Mouse (Mus musculus): ENCODE data around the gene 1700088E04Rik.
A peak's percentile ranks its signal among the peaks of the same experiment; 100 is the strongest.

The 1700088E04Rik gene

DNA sequence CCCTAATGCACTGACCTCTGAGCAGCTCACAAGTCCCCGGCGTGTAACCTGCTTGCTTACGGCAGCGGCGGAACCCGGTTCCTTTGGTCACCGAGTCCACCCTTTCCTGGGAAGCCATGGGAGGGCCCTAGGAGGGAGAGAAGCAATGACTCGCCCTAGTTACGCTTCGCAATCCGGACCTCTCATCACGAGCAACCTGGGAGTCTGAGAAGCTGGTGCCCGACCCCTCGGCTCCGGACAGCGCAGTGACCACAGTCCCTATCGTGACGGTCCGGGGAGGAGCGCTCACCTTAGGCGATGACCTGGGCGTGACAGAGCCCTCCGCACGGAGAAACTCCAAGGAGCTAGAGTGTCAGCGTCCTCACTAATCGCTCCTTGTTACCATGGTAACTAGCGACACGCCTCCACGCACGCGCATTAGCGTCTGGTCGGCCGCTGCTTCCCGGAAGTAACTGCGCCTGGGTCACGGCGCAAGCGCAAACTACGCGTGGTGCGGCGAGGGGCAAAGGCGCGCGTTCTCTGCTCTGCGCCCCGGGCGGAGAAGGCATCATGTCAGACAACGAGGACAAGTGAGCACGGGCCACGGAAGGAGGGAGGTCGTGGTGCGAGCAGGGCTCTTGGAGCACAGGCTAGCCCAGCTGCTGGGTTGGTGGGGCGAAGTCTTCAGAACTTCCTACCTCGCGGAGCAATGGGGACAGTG lies at the start of gene 1700088E04Rik, which contains the start of gene Polr2f:
Gene 1700088E04Rik (minus strand): TSS at position 388 of the 700 bp plus-strand sequence.
Gene Polr2f (plus strand): TSS at position 144 of the 700 bp plus-strand sequence.
- DNase-seq (ENCODE audit: low spot score), result peak; percentile 97

DNA sequence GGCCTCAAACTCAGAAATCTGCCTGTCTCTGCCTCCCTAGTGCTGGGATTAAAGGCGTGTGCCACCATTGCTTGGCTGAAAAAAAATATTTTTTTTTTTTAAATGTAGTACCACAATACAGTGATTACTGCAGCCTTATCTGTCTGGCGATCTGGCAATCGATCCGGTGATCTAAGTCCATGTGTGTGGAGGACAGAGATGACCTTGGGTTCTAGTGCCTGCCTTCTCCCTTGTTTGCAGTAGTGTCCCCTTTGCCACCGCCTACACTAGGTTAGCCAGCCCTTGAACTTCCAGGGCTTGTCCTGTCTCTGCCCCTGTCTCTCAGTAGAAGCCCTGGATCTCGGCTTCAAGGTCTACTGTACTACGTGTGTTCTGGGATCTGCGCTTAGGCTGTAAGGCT lies 46.8 kb upstream of the 1700088E04Rik start:
- DNase-seq (ENCODE audit: low spot score), result no peak

DNA sequence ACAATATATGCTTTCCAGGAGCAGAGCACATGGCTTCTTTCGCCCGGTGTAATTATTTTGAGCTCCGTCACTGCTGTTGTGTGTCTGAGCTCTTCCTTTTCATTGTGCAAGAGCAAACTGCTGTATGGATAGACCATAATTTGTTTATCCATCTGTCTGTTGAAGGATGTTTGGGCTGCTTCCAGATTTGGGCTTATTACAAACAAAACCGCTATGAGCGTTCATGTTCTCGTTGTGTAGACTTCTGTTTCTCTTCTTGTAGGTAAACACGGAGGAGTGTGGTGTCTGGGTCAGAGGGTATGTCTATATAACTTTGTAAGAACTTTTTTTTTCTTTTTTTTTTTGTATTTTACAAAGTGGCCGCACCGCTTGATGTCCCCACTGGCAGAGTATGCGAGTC lies 44.2 kb upstream of the 1700088E04Rik start:
- DNase-seq (ENCODE audit: low spot score), result no peak

DNA sequence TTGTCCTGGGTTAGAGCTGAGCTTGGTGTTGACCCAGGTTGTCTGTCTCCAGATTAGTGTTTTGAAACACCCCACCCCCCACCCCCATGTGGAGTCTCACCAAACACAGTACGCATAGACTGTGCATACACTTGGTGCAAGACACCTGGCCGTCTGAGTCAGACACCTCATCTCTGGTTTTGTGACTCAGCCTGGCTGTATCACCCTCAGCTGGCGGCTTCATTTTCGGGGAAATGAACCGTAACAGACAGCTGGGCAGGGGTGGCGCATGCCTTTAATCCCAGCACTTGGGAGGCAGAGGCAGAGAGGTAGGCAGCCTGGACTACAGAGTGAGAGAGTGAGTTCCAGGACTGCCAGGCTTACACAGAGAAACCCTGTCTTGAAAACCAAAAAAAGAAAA lies 35.9 kb upstream of the 1700088E04Rik start:
- no peak for DNase-seq (ENCODE audit: low spot score)

DNA sequence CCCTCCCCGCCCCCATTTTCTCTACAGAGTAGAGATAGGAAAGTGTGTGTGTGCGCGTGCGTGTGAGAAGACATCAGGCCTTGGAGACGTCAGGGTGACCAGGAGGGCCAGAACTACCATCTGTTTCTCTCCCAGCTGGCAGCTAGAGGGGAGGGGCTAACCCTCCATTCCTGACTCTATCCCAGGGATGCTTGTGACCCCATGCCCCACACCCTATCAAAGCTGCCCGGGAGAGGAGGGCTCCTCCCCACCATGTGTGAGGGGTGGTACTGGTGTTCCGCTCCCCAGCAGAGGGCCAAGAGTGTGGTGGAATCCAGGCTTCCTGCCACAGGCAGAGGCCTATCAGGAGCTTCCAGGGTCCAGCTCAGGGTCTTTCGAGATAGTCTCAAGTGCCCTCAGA lies 25.7 kb upstream of the 1700088E04Rik start:
- no peak for DNase-seq (ENCODE audit: low spot score)

DNA sequence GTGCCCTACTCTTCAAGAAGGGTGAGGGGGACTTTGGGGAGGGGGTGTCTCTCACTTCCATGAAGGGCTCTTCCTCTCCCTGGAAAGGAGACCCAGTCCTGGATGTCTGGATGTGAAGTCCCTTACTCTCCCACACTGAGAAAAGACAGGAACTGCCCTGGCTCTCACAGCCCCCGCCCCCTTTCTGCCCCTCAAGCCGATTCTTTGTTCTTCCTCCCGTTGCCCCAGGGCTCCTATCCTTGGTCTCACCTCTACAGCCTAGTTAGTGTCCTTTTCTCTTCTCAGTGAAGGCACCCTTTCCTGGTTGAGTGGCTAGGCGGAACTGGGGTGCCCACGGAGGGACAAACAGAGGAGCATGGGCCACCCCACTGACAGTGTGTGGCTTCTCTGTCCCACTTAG lies 24.1 kb upstream of the 1700088E04Rik start, which contains the start of gene Sox10:
Gene Sox10 (minus strand): TSS at position 101 of the 400 bp plus-strand sequence.
- no peak for DNase-seq (ENCODE audit: low spot score)

DNA sequence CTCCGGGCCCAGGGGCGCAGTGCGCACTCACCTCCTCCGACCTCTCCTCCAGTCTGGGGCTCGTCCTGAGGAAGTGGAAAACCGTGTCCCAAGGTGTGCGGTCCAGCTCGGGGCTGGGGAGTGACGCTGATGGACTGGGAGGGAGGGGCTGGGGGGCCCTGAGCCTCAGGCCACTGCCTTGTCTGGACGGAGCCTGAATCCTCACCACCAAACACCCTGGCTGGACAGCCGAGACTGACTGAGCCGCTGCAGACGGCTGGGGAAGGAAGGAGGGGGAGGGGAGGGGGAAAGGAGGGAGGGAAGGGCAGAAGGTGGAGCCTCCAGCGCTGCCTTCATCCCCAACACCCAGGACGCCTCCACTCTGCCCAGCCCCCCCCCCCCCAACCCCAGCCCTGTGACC lies 23.2 kb upstream of the 1700088E04Rik start:
- DNase-seq (ENCODE audit: low spot score), result no peak

DNA sequence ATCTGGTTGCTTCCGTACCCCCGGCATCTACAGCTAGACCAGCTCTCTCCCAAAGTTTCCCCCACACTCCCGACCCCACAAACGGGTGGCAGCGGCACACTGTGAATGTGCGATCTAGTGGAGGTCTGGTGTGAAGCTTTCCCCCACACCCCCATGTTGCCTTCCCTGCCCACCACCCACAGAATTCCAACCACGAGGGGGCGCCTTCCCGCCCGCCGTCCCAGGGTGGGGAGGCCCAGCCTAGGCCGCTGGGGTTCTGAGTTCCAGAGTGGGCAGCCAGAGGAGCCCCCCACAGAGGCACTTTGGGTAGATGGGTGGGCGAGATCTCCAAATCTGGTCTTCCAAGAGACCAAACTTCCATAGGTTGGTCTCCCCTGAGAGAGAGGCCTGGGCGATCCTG lies 21.8 kb upstream of the 1700088E04Rik start:
- DNase-seq (ENCODE audit: low spot score), result no peak

DNA sequence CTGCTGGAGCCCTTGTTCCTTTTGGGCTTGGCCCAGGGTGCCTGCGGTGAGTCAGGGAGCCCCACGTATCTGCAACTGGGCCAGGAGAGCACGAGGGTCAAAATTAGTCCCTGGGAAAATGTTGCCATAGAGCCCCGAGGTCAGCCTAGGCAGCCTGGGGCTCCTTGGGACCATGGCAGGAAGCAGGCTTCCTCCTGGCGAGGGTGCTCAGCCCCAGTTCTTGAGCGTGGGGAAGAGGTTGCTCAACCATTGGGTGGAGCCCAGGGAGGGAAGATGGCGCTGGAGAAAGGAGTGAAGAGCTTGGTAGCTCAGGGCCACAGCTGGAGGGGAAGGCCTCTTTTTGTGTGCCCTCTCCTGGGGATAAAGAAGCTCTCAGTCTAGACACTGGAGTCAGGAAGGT lies 21.2 kb upstream of the 1700088E04Rik start:
- DNase-seq (ENCODE audit: low spot score), result no peak

DNA sequence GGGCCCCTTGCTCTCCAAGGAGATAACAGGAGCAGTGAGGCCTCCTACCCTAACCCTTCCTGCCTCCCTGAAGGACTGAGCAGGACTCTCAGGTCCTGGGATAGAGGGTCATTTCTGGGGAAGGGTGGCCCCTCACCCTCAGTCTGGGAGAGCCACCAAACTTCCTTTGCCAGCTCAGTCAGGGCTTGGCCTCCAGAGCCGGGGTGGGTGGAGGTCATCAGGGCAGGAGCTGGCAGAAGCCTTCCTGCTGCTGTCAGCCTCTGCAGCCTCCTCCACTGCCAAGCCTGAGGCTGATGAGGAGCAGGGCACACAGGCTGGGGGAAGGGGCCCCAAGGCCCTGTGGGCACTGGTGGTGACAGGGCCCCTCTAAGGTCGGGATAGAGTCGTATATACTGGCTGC lies 14.5 kb upstream of the 1700088E04Rik start:
- DNase-seq (ENCODE audit: low spot score), result no peak

DNA sequence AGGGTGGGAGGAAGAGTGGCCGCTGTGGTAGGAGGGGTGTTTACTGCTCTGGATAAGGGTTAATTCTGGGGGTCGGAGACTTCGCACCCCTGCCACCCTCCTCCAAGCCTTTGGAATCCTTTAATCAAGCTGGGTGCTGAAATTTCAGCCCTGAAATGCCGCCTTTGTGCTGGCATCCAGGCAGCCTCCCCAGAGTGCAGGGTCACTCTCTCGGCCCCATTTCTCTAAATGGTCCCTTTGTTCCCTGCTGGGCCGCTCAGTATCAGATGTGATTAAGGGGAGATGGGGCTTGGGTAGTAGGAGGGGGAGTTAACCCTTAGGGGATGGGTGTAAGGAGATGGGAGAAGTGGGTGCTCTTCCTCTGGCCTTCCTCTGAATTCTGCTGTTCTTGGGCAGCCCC lies 11.7 kb upstream of the 1700088E04Rik start:
- DNase-seq (ENCODE audit: low spot score), result no peak

DNA sequence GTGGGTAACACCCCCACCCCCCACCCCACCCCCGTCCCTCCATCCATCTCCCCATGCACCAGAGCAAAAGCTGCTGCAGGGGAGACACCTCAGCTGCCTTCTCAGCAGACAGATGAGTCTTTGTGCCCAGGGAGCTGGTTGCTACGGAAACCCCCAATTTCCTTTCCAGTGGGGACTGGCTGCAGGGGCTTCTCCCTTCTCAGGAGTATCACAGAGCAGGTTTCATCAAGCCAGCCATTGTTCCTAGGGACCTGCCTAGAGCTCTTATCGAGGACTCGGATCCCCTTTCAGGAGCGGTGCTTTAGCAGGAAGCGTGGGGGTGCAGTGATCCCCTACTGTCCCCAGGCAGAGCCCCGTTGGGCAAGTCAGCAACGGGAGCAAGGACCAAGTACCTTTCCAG lies 10.8 kb upstream of the 1700088E04Rik start:
- DNase-seq (ENCODE audit: low spot score), result no peak

DNA sequence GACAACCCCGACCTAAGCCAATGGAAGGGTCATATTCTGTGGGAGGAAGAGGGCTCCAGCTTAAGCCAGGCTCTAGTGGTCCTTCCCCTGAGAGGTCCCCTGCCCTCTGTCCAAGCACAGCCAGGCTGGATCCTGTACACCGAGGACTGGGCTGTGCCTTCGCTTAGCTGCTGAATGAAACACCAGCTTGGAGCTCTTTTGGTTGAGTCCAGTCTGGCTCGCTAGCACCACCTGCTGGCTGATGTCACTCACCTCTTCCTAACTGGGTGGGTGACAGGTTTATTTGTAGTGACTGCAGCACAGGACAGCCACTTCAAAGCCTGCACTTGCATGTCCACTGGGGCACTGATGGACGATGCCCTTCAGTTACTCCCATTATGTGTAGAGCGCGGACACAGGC lies 7.5 kb upstream of the 1700088E04Rik start:
- peak; percentile 86 for DNase-seq (ENCODE audit: low spot score)

DNA sequence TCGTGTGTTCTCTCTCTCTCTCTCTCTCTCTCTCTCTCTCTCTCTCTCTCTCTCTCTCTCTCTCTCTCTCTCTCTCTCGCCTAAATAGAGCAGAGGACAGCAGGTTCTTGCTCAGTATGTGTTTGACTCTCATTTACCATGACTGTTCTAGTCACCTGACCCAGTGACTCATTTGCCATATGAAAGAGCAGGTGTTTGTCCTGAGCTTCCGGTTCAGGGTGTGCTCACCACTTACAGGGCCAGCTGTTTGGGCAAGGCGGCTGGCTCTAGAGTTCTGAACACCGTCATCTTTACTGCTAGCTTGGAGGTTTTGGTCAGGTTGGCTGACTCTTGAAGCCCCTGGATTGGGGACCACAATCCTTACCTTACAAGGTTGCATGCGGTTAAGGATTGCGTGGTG lies 4.5 kb upstream of the 1700088E04Rik start:
- DNase-seq (ENCODE audit: low spot score), result no peak

DNA sequence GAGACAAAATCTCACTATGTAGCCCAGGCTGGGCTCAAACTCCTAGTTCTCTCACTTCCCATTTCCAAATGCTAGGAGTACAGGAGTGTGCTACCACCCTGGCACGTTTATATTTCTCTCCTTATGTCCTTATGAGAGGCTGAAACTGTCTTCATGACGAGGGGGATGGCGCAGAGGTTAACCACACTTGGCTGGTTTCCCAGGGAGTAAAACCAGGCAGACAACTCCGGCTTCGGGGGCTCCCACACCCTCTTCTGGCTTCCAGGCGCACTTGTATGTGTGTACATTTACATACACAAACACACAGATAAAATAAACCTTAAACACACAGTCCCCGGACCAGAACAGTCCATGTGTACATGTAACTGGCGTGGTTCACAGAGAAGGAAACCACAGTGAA lies 3.0 kb upstream of the 1700088E04Rik start:
- no peak for DNase-seq (ENCODE audit: low spot score)

DNA sequence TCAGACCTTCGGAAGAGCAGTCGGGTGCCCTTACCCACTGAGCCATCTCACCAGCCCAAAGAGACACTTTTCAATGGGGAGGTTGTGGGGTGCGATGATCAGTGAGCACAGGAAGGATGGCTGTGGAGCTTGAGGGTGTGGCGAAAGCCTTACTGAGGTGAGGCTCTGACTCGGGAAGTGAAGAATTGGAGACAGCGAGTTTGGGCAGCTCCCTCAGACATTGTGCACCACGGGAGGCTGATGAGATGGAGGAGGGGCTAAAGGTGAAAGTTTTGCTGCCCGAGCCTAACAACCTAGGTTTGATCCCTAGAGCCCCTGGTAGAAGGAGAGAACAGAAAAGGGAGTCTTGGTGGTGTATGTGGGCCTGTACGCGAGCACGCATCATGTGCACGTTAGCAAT lies 2.3 kb upstream of the 1700088E04Rik start:
- no peak for DNase-seq (ENCODE audit: low spot score)

DNA sequence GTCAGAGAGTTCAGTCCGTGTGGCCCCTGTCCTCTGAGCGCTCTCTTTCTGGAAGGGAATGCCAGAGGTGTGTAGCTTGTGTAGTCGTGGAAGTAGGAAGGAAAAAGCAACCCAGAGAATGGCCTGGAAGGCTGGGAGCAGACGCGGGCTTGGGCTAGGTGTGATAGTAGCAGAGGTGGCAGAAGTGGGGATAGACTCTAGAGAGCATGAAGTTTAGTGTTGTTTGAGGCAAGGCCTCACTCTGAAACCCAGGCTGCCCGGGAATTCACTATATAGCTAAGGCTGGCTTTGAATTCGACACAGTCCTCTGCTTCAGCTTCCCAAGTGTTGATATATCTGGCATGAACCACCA lies 489 bp upstream of the 1700088E04Rik start:
- DNase-seq (ENCODE audit: low spot score), result no peak

DNA sequence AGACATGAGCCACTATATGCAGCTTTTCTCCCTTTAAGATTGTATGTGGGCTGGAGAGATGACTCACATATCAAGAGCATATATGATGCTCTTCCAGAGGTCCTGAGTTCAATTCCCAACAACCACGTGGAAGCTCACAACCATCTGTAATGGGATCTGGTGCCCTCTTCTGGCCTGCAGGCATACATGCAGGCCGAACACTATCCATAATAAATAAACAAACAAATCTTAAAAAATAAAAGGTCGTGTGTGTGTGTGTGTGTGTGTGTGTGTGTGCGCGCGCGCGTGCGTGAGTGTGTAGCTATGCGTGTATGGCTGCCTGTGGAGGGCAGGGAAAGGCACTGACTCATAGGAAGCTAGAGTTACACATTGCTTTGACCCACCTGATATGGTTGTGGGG lies 1.4 kb downstream of the 1700088E04Rik start:
- no peak for DNase-seq (ENCODE audit: low spot score)

DNA sequence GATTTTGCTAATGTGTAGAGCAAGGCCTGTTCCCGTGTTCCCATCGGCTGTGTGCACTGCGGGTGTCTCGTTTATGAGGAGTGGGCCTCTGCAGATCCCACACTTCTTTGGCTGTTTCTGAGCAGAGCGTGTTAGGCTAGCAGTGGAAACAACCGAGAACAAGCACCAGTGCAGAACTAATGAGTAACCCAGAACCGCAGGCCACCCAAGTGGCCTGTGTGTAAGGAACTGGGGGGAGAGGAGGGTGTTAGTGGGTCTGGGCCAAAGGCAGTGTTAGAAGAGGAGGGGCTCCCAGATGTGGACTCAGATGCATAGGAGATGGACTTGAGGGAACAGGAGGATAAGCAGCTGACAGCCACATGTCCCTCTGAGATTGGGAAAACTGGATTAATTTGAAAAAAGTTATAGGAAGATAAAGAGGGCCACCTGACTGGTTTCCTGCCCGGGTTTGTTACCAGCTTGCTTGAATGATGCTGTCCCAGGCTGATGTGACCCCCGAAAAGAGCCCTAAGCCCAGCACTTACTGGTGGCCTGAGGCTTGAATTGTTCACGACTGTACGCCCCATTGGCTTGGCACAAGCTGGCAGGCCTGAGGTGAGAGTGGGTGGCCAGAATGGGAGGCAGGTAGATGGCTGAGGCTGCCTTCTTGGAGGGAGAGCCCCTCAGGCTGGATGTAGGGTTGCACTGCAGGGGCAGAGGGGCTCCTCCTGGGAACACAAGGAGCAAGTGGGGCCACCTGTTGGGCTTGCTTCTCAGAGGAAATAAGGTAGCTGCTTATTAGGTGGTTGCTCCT lies 5.1 kb downstream of the 1700088E04Rik start:
- no peak for DNase-seq (ENCODE audit: low spot score)

DNA sequence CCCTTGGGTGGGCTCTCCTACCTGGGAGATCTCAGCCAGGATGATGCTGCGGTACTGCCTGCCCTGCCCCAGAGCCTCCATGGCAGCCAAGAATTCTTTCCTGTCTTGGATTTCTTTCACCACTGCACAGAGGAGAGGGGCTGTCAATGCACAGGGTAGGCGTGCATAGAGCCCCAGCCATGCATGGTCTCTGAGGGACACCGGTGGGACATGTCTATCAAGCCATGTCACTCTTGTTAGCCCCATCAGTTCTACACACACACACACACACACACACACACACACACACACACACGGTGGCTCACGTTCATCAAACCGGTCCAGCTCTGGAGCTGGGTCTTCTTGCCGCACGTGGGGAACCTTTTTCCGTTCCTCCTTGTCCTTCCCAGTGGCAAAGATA lies 5.7 kb downstream of the 1700088E04Rik start:
- DNase-seq (ENCODE audit: low spot score), result no peak

DNA sequence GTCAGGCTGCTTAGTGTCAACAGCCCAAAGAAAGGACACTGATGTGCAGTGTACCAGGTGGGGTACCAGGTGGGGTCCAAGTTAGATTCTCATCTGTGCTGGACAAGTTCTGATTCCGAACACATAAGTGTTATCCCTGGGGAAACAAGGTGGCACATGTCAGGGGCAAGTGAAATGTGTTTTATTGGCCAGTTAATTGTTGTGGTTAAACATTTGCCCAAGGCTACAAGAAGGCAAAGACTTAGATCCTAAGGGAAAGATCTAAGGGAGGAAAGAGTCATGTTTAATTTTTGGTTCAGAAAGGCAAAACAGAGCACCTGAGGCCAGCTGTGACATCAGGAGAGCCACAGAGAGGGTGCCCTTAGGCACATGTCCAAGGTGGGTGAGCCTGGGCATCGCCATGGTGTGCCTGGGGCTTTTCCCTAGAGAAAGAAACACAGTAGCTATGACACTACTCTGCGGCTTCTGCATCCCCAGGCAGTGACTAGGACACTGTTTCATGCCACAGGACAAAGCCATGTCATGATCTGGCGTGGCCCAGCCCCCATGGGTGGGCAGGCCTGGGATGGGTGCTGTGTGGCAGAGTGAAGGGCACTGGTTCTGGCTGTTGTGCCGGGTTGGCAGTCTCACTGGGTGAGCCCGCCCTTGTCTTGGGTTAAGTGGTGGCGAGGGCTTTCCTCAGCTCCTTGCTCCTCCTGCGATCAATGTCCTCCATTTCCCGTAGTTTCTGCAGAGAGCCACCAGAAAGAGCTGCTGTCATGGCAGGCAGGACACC lies 6.4 kb downstream of the 1700088E04Rik start:
- DNase-seq (ENCODE audit: low spot score), result no peak

DNA sequence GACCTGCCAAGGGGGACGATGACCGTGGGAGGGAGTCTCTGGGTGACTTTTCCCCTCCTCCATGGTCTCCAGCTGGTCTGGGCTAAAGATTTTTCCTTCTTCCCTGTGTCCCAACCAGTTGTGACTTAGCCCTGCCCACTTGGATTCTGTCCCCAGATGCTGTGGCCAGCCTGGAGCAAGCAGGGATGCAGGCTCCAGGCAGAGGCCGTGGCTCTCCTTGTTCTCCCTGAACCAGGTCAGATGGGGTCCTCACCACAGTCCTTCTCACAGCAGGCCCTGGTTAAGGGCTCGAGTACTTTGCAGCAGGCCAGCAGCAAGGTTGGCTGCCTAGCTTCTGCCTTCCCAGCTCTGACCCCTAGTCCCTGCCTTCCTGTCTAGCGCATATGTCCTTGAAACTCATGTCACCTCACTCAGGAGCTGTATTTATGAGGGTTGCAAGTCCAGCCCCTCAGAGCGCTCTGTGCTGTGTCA lies 7.8 kb downstream of the 1700088E04Rik start:
- DNase-seq (ENCODE audit: low spot score), result no peak

DNA sequence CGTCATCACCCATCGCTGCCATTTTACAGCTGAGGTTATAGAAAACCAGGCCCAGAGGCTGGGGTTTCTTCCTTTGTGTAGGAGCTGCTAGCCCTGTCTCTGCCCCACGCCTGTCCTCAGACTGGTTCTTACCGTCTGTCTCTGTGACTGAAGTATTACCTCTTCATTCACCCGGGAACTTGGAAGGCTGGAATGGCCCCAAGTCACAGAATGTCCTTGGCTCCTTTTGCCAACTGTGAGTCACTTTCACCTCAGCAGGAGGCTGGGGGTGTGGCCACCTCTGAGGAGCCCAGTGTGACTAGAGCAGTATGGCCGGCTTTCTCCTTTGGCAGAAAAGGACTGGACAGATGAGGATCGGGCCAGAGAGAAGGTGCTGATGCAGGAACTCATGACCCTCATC lies 9.6 kb downstream of the 1700088E04Rik start:
- DNase-seq (ENCODE audit: low spot score), result peak; percentile 59

All from urinary bladder, postnatal 25 days (tissue).